Mouse (Mus musculus) embryo, embryonic 9.5 days (tissue): ENCODE results near the gene Fam53b.
A peak's percentile ranks its signal among the peaks of the same experiment; 100 is the strongest.

ENCODE experiments used
- DNase-seq: peaks from one replicate; pipeline ENCODE4 v3.0.0-alpha.2; 2017; ENCODE audit errors: extremely low spot score

The Fam53b gene

GRCm38 (mm10) chr7:132739829-132740228 lies 73.9 kb downstream of the Fam53b start:
- no peak for DNase-seq

- no peak for DNase-seq
These were observed 74.8 kb downstream of the Fam53b start for GRCm38 (mm10) chr7:132738844-132739243.

GRCm38 (mm10) chr7:132736099-132736862 lies 77.4 kb downstream of the Fam53b start:
- peak; percentile 51 for DNase-seq

- DNase-seq, result no peak
These were observed 78.5 kb downstream of the Fam53b start for GRCm38 (mm10) chr7:132735145-132735544.

GRCm38 (mm10) chr7:132734222-132734621 lies 79.5 kb downstream of the Fam53b start:
- DNase-seq, result no peak

- DNase-seq, result no peak
These were observed 80.2 kb downstream of the Fam53b start for GRCm38 (mm10) chr7:132733521-132733920.

- DNase-seq, result no peak
These were observed 81.4 kb downstream of the Fam53b start for GRCm38 (mm10) chr7:132732136-132732789.

- DNase-seq, result no peak
These were observed 82.1 kb downstream of the Fam53b start for GRCm38 (mm10) chr7:132731558-132731957.

- DNase-seq, result no peak
These were observed 83.2 kb downstream of the Fam53b start for GRCm38 (mm10) chr7:132730510-132730909.

- no peak for DNase-seq
These were observed 84.4 kb downstream of the Fam53b start for GRCm38 (mm10) chr7:132729093-132729831.

- no peak for DNase-seq
These were observed 87.4 kb downstream of the Fam53b start for GRCm38 (mm10) chr7:132726106-132726861.

- DNase-seq, result no peak
These were observed 89.1 kb downstream of the Fam53b start for GRCm38 (mm10) chr7:132724501-132725062.

GRCm38 (mm10) chr7:132723906-132724305 lies 89.8 kb downstream of the Fam53b start:
- DNase-seq, result no peak

GRCm38 (mm10) chr7:132722401-132723370 lies 91.0 kb downstream of the Fam53b start:
- no peak for DNase-seq

GRCm38 (mm10) chr7:132720562-132720961 lies 93.1 kb downstream of the Fam53b start:
- DNase-seq, result no peak

- DNase-seq, result no peak
These were observed 94.1 kb downstream of the Fam53b start for GRCm38 (mm10) chr7:132719570-132719969.

- DNase-seq, result no peak
These were observed 98.4 kb downstream of the Fam53b start for GRCm38 (mm10) chr7:132715259-132715658.

GRCm38 (mm10) chr7:132714236-132714923 lies 99.3 kb downstream of the Fam53b start:
- DNase-seq, result no peak

- no peak for DNase-seq
These were observed 100.1 kb downstream of the Fam53b start for GRCm38 (mm10) chr7:132713483-132714126.
